Mouse (Mus musculus) testis, adult 10 weeks (tissue): ENCODE measurements around the gene Ube2j1. TPM values are rescaled to one million over a fixed set of nuclear protein-coding genes. Genes with fewer than 3 reads are reported as not detected.

ENCODE experiments used
- polyA plus RNA-seq: library from polyadenylated mRNA; stranded (reverse); fragments of 350-450 nt; fragmentation: Illumina TruSeq; extraction: RNeasy Lipid Tissue Mini Kit (QIAGEN cat#74804); gene quantifications from one replicate; pipeline ENCODE4 v1.2.3, GENCODE M21; 2014; ENCODE audit warnings: low read depth, low replicate concordance

Gene Ube2j1
- 512 TPM for polyA plus RNA-seq

GRCm38 (mm10) chr4:33031195-33031960, at the start of gene Ube2j1:
Gene Ube2j1, plus strand, starts transcription at chr4:33031416.

GRCm38 (mm10) chr4:32982716-32983175, 48.5 kb upstream of the Ube2j1 start, which contains the start of gene Rragd:
Gene Rragd, plus strand, starts transcription at chr4:32983037.

GRCm38 (mm10) chr4:33062981-33063380, 31.8 kb downstream of the Ube2j1 start, which contains the start of gene Gabrr2:
Gene Gabrr2, plus strand, starts transcription at chr4:33062999.

Other genes with a start within 250 kb of the Ube2j1 start
- gene Lyrm2, start 231.2 kb upstream of the Ube2j1 start, polyA plus RNA-seq, result 67.8 TPM
- gene Ankrd6, start 80.6 kb upstream of the Ube2j1 start, polyA plus RNA-seq, result 1.5 TPM
- gene Rragd, start 48.4 kb upstream of the Ube2j1 start, polyA plus RNA-seq, result 10.1 TPM
- gene Gabrr2, start 31.6 kb downstream of the Ube2j1 start, polyA plus RNA-seq, result not detected
- gene Gabrr1, start 101.1 kb downstream of the Ube2j1 start, polyA plus RNA-seq, result not detected
- gene Pm20d2, start 158.3 kb downstream of the Ube2j1 start, polyA plus RNA-seq, result 1.3 TPM
- 1.6 TPM for gene Srsf12, start 177.6 kb downstream of the Ube2j1 start, polyA plus RNA-seq